Mouse (Mus musculus): ENCODE data around the gene Epha8. TPM values are rescaled to one million over a fixed set of nuclear protein-coding genes. Genes with fewer than 3 reads are reported as not detected.

The Epha8 gene
- polyA plus RNA-seq, 1 experiment from 2014 or later = 0.63 TPM

DNA sequence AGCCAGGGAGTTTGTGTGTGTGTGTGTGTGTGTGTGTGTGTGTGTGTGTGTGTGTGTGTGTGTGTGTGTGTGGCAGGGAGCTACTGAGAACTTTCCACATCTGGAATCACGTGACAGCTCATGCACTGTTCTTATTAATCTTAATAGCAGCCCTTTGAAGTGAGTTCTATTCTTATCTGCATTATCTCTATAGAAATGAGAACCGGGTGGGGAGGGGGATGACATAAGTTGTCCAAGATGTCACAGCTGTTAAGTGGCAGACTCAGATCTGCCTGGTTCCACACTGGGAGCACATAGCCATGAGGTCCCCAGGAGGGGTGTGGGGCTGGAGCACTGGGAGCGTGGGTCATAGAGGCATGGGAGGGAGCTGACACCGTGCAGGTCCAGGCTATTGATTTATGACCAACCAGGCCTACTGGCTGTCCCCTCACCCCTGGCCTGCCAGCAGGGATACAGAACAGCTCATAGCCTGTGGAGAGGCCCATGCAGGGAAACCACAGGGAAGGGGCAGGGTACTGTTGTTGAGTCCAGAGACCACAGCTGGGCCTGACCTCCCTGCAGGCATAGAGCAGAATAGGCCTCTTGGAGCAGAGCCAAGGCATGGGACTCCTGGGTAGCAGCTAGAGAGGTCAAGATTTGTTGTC lies 5.1 kb upstream of the Epha8 start:
- 17% methylated on average over 4 of the region's 4 CpGs for WGBS
- DNase-seq (ENCODE audit: low spot score) = no peak

DNA sequence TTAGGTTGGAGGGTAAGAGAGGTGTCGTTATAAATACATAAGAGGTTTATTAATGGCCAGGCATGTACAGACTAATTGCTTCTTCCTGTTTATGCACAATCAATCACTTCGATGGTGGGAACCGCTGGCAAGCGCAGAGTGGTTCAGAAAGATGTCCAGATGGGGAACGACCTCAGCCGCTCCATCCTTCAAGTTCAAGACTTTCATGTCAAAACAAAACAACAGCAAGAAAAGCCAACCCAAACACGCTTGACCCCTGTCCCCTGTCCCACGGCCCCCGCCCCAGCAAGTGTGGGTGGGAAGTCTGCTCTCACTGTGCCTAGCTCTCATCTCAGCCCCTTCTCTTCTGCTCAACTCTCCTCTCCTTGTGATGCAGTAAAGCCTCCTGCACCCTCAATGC lies 4.0 kb upstream of the Epha8 start:
- no peak for TF ChIP-seq CTCF (IDR thresholded peaks at IDR 0.05; ENCODE audit: low read depth)
- Histone ChIP-seq H3K9me3 (replicated peaks; ENCODE audit: low read length) (no peaks in the 10 kb centered on the region), H3K27me3 (ENCODE audit: insufficient read depth, low read length) (peaks cover 31% of the 10 kb centered on the region), H3K27ac (no peak overlapping the region), H3K36me3 (ENCODE audit: insufficient read depth, low read length) (no peaks in the 10 kb centered on the region), H3K4me3 (replicated peaks; ENCODE audit: low read depth, low read length) (no peak overlapping the region), H3K9ac (ENCODE audit: low read depth, low read length) (no peak overlapping the region), H3K4me1 (replicated peaks; ENCODE audit: insufficient read depth, low read length) (no peaks in the 10 kb centered on the region; the same call in 1 of the 2 replicates), H3K4me2 (ENCODE audit: low read length) (no peak overlapping the region)
- WGBS = 24% methylated on average over 9 of the region's 9 CpGs
- no peak for ATAC-seq (replicated peaks; ENCODE audit: low FRiP score, low read depth)
- DNase-seq (ENCODE audit: low spot score) = no peak

More for the DNA sequence above, 5.1 kb upstream of the Epha8 start:
- no peak for TF ChIP-seq CTCF (IDR thresholded peaks at IDR 0.05; ENCODE audit: low read depth)
- Histone ChIP-seq H3K9ac (ENCODE audit: low read depth, low read length) (no peak overlapping the region), H3K4me3 (replicated peaks; ENCODE audit: low read depth, low read length) (no peak overlapping the region), H3K4me1 (replicated peaks; ENCODE audit: insufficient read depth, low read length) (no peaks in the 10 kb centered on the region; the same call in 1 of the 2 replicates), H3K36me3 (ENCODE audit: insufficient read depth, low read length) (no peaks in the 10 kb centered on the region), H3K27me3 (ENCODE audit: insufficient read depth, low read length) (peaks cover 28% of the 10 kb centered on the region), H3K9me3 (replicated peaks; ENCODE audit: low read length) (no peaks in the 10 kb centered on the region), H3K4me2 (ENCODE audit: low read length) (no peak overlapping the region), H3K27ac (no peak overlapping the region)
- peak; percentile 60; the same call in 1 of the 2 replicates for ATAC-seq (replicated peaks; ENCODE audit: low FRiP score, low read depth)

DNA sequence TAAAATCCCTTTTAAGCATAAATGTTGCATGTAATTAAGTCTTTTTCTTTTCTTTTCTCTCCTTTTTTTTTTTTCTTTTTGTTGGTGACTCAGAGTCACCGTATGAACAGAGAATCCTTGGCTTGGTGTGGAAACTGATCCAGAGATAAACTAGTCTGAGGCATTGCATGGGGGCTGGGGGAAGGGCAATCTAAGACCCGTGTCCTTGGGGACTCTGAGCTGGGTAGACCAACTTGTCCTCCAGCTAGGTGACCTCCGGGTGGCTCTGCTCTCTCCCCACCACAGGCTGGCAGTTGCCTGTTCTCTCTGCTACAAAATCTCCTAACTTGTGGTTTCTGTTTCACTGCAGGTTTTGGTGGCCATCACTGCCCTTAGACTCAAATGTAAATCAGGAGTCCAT lies 3.5 kb upstream of the Epha8 start:
- no peak overlapping the region for H3K4me3 ChIP-seq (replicated peaks; ENCODE audit: low read depth, low read length)
- WGBS = 28% methylated on average over 3 of the region's 3 CpGs
- no peak overlapping the region for H3K9ac ChIP-seq (ENCODE audit: low read depth, low read length)
- no peaks in the 10 kb centered on the region; the same call in 1 of the 2 replicates for H3K4me1 ChIP-seq (replicated peaks; ENCODE audit: insufficient read depth, low read length)
- H3K36me3 ChIP-seq (ENCODE audit: insufficient read depth, low read length) = no peaks in the 10 kb centered on the region
- TF ChIP-seq CTCF (IDR thresholded peaks at IDR 0.05; ENCODE audit: low read depth) = no peak
- DNase-seq (ENCODE audit: low spot score) = no peak
- H3K9me3 ChIP-seq (replicated peaks; ENCODE audit: low read length) = no peaks in the 10 kb centered on the region
- peaks cover 36% of the 10 kb centered on the region for H3K27me3 ChIP-seq (ENCODE audit: insufficient read depth, low read length)
- H3K27ac ChIP-seq = no peak overlapping the region
- ATAC-seq (replicated peaks; ENCODE audit: low FRiP score, low read depth) = no peak
- H3K4me2 ChIP-seq (ENCODE audit: low read length) = no peak overlapping the region

DNA sequence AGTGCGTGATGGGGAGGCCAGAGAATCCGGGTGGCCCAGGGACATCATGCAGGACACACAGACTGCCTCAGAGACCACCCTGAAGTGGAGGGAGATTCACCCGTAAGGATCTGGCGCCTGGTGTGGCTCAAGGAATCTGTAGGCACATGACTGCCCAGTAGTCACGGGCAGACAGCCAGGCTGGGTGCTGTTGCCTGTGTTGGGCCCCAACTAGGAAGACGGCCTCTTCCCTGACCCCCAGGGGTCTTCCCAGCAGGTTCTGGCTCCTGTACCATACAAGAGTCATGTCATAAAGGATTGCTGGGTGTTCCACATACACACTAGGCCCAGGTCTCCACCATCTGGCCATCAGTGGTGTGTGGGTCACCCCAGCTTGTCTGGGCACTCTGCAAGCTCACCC lies 2.1 kb downstream of the Epha8 start:
- Histone ChIP-seq H3K9me3 (replicated peaks; ENCODE audit: low read length) (no peaks in the 10 kb centered on the region), H3K9ac (ENCODE audit: low read depth, low read length) (no peak overlapping the region), H3K27ac (no peak overlapping the region), H3K27me3 (ENCODE audit: insufficient read depth, low read length) (peaks cover 37% of the 10 kb centered on the region), H3K4me1 (replicated peaks; ENCODE audit: insufficient read depth, low read length) (no peaks in the 10 kb centered on the region; the same call in 1 of the 2 replicates), H3K4me3 (replicated peaks; ENCODE audit: low read depth, low read length) (no peak overlapping the region), H3K36me3 (ENCODE audit: insufficient read depth, low read length) (no peaks in the 10 kb centered on the region), H3K4me2 (ENCODE audit: low read length) (no peak overlapping the region)
- no peak for ATAC-seq (replicated peaks; ENCODE audit: low FRiP score, low read depth)
- no peak for DNase-seq (ENCODE audit: low spot score)
- 66% methylated on average over 6 of the region's 6 CpGs for WGBS
- TF ChIP-seq CTCF (IDR thresholded peaks at IDR 0.05; ENCODE audit: low read depth) = no peak

DNA sequence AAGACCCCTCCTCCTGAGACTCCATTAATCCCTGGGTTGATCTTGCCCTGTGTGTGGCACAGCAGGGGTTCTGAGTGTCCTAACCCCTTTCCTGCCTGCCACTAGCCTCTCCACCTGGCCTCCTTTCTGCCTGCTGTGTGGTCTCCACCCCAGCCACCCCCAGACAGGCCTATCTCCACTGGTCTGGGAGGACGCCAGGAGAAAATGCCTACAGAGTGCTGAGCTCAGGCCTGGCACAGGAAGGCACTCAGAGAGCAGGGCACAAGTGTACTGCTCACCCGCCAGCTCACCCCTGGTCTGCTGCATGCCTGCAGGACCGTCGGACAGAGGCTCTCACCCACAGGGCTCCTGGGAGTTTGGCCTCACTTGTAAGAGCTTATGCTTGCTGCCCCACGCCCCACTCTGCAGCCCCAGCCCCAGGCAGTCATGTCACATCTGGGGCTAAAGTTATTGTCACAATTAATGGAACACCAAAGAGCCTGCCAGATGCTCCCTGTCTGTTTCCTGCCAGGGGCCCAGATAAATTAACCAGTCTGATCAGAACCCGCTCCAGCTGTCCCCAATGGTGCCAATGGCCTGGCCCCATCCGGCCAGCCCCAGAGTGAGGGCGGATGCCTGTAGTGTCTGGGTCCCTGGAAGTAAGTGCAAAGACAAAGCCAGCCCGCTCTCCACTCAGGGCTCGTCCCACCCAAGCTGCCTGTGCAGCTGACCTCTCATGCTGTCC lies 7.2 kb downstream of the Epha8 start:
- no peak overlapping the region for H3K9ac ChIP-seq (ENCODE audit: low read depth, low read length)
- no peak overlapping the region for H3K4me2 ChIP-seq (ENCODE audit: low read length)
- H3K36me3 ChIP-seq (ENCODE audit: insufficient read depth, low read length) = no peaks in the 10 kb centered on the region
- H3K4me3 ChIP-seq (replicated peaks; ENCODE audit: low read depth, low read length) = no peak overlapping the region
- DNase-seq (ENCODE audit: low spot score) (no peak), ATAC-seq (replicated peaks; ENCODE audit: low FRiP score, low read depth) (no peak)
- WGBS = 51% methylated on average over 10 of the region's 10 CpGs
- H3K4me1 ChIP-seq (replicated peaks; ENCODE audit: insufficient read depth, low read length) = no peaks in the 10 kb centered on the region
- no peak for TF ChIP-seq CTCF (IDR thresholded peaks at IDR 0.05; ENCODE audit: low read depth)
- no peaks in the 10 kb centered on the region for H3K27me3 ChIP-seq (ENCODE audit: insufficient read depth, low read length)
- H3K27ac ChIP-seq = no peak overlapping the region
- no peaks in the 10 kb centered on the region for H3K9me3 ChIP-seq (replicated peaks; ENCODE audit: low read length)

DNA sequence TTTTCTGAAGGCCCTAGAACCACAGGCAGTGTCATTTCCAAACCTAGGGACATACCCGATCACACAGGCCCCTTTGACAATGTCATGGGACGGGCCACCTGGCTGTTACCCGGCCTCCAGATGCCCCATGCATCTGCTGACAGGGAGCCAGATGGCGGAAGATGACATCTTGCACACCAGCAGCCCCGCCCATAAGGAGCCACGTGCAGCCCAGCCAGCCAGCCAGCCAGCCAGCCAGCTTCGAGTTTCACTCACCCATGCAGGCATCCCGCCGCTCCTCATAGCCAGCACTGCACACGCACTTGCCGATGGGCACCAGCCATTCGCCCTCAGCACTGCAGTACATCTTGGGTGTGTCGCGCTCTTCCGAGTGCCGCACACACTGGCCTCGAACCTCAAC lies 11.2 kb downstream of the Epha8 start:
- Histone ChIP-seq H3K36me3 (ENCODE audit: insufficient read depth, low read length) (no peaks in the 10 kb centered on the region), H3K9me3 (replicated peaks; ENCODE audit: low read length) (no peaks in the 10 kb centered on the region), H3K4me2 (ENCODE audit: low read length) (no peak overlapping the region), H3K27ac (no peak overlapping the region), H3K4me3 (replicated peaks; ENCODE audit: low read depth, low read length) (no peak overlapping the region), H3K9ac (ENCODE audit: low read depth, low read length) (no peak overlapping the region), H3K4me1 (replicated peaks; ENCODE audit: insufficient read depth, low read length) (no peaks in the 10 kb centered on the region), H3K27me3 (ENCODE audit: insufficient read depth, low read length) (no peaks in the 10 kb centered on the region)
- WGBS = 52% methylated on average over 17 of the region's 17 CpGs
- ATAC-seq (replicated peaks; ENCODE audit: low FRiP score, low read depth) (no peak; the same call in 1 of the 2 replicates), DNase-seq (ENCODE audit: low spot score) (no peak)
- TF ChIP-seq CTCF (IDR thresholded peaks at IDR 0.05; ENCODE audit: low read depth) = no peak
